Mouse (Mus musculus) cortical plate, adult 2 months (tissue): ENCODE measurements around the gene Snrpc.

ENCODE experiments used
- CTCF ChIP-seq: fragments of 200-500 bp; IDR thresholded peaks from 2 replicates; pipeline ENCODE4 v1.5.1; 2011; ENCODE audit warnings: mild to moderate bottlenecking, control low read depth, low read length; ENCODE audit not compliant: insufficient read depth; ENCODE audit errors: extremely low read depth
- POLR2A ChIP-seq: fragments of 200-500 bp; IDR thresholded peaks from 2 replicates; pipeline ENCODE4 v1.6.1; 2011; ENCODE audit warnings: mild to moderate bottlenecking, low read length, control low read depth; ENCODE audit not compliant: insufficient read depth; ENCODE audit errors: extremely low read depth

DNA sequence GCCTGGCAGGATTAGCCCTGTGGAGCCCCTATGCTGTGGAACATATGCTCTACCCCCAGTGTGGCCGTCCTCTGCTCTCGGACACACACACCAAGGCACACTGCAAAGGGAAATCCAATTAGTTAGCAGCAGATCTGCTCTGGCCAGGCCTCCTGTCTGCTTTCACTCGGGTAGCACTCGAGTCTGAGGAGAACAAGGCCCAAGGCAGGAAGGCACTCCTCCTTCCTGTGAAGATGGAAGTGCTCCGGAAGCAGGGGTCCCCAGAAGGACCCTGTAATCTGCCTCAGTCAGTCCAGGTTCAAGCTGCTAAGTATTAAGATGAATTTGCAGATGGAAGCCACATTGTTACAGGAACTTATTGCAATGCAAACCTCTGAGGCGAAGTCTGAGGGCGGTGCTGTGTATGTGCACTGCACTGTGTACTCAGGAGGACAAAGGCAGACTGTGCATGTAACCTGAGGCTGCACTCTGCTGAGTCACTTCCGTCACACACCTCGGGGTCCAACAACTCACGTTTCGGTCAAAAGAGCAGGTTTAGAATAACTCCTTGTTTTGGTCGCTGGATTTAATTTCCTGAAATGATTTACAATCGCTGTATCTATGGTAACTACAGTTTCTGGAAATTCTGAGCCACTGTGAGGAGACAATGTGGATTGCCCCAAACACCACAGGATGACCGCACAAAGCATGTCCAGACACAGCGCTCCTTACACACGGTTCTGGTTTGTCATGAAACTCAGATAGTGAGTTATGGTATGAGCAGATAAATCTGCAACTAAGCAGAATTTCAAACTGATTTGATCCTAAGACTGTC lies 38.0 kb upstream of the Snrpc start:
- TF ChIP-seq CTCF = no peak
- TF ChIP-seq POLR2A = no peak
